Mouse (Mus musculus) CH12.LX (cell line): ENCODE data around the gene Epb41l2. TPM values are rescaled to one million over a fixed set of nuclear protein-coding genes. Genes with fewer than 3 reads are reported as not detected.

Source experiments
- DNase-seq: peaks from one replicate; pipeline ENCODE4 v3.0.0-alpha.2; 2013; ENCODE audit errors: extremely low read depth
- H3K27ac ChIP-seq: 2 replicates; pipeline ENCODE4 v1.5.1; 2012; ENCODE audit warnings: low read depth, mild to moderate bottlenecking, control low read depth, moderate library complexity; ENCODE audit not compliant: insufficient read depth
- H3K27me3 ChIP-seq: replicated peaks from 2 replicates; pipeline ENCODE3; 2012; ENCODE audit warnings: inconsistent platforms
- H3K36me3 ChIP-seq, 2 experiments: replicated peaks in 1 of 2; 2 replicates each; pipeline versions ENCODE3 to v1.6.1; 2012; ENCODE audit warnings: inconsistent platforms in 1 of 2, low read length in 1 of 2, mild to moderate bottlenecking in 1 of 2, mixed read lengths in 1 of 2, moderate library complexity in 1 of 2; ENCODE audit not compliant: control insufficient read depth in 1 of 2, insufficient read depth in 1 of 2
- H3K4me1 ChIP-seq, 2 experiments: 2 replicates each; pipeline ENCODE4 v1.6.1; 2012; ENCODE audit warnings: inconsistent platforms in 1 of 2, moderate library complexity in 1 of 2; ENCODE audit not compliant: insufficient read depth in 2 of 2, control insufficient read depth in 1 of 2
- H3K4me2 ChIP-seq: 2 replicates; pipeline ENCODE4 v1.6.1; 2012; ENCODE audit warnings: low read depth, mild to moderate bottlenecking, control low read depth; ENCODE audit not compliant: poor library complexity, insufficient read depth, severe bottlenecking
- H3K4me3 ChIP-seq, 3 experiments: fragments of 150-350 bp in 1 of 3; sonication (generic) in 1 of 3; replicated peaks in 1 of 3; 2 replicates each; pipeline versions ENCODE3 to v1.5.1; 2011 to 2012; ENCODE audit warnings: low read depth in 2 of 3, low read length in 2 of 3, mild to moderate bottlenecking in 2 of 3, moderate library complexity in 2 of 3, control low read depth in 1 of 3, improper control_type of control experiment in 1 of 3, inconsistent platforms in 1 of 3, mixed read lengths in 1 of 3; ENCODE audit not compliant: poor library complexity in 1 of 3
- H3K79me2 ChIP-seq: replicated peaks from 2 replicates; pipeline ENCODE4 v1.6.1; 2012; ENCODE audit warnings: mild to moderate bottlenecking, moderate library complexity; ENCODE audit not compliant: control insufficient read depth, poor library complexity, insufficient read depth, severe bottlenecking; ENCODE audit errors: extremely low read depth
- H3K9ac ChIP-seq: 2 replicates; pipeline ENCODE4 v1.6.1; 2012; ENCODE audit warnings: low read depth, mild to moderate bottlenecking, control low read depth, moderate library complexity; ENCODE audit not compliant: insufficient read depth
- H3K9me3 ChIP-seq: replicated peaks from 2 replicates; pipeline ENCODE3; 2012; ENCODE audit warnings: low read length, inconsistent platforms, mixed read lengths
- EP300 ChIP-seq: IDR thresholded peaks from 2 replicates; pipeline ENCODE4 v1.6.1; 2011; ENCODE audit warnings: low read length, improper control_type of control experiment
- HCFC1 ChIP-seq: IDR thresholded peaks from 2 replicates; pipeline ENCODE4 v1.6.1; 2012; ENCODE audit warnings: low read depth, mild to moderate bottlenecking, inconsistent platforms, low read length, improper control_type of control experiment
- IRF4 ChIP-seq: IDR thresholded peaks from 2 replicates; pipeline ENCODE4 v1.6.1; 2014; ENCODE audit warnings: low read depth, mild to moderate bottlenecking, inconsistent platforms, low read length, improper control_type of control experiment
- JUN ChIP-seq: IDR thresholded peaks from 2 replicates; pipeline ENCODE4 v1.6.1; 2011; ENCODE audit warnings: low read depth, mild to moderate bottlenecking, low read length, improper control_type of control experiment, moderate library complexity; ENCODE audit not compliant: insufficient read depth
- MAFK ChIP-seq: IDR thresholded peaks from 2 replicates; pipeline ENCODE4 v1.6.1; 2011; ENCODE audit warnings: low read length, improper control_type of control experiment; ENCODE audit not compliant: insufficient replicate concordance
- MAZ ChIP-seq: IDR thresholded peaks from 2 replicates; pipeline ENCODE4 v1.6.1; 2012; ENCODE audit warnings: low read depth, mild to moderate bottlenecking, inconsistent platforms, low read length, improper control_type of control experiment, moderate library complexity
- MXI1 ChIP-seq: IDR thresholded peaks from 2 replicates; pipeline ENCODE4 v1.6.1; 2011; ENCODE audit warnings: mild to moderate bottlenecking, low read depth, low read length, improper control_type of control experiment
- NELFE ChIP-seq: IDR thresholded peaks from 2 replicates; pipeline ENCODE4 v1.6.1; 2011; ENCODE audit warnings: low read depth, low read length, improper control_type of control experiment
- PAX5 ChIP-seq: IDR thresholded peaks from 2 replicates; pipeline ENCODE4 v1.6.1; 2012; ENCODE audit warnings: low read length, inconsistent platforms, mixed read lengths
- POLR2AphosphoS2 ChIP-seq: IDR thresholded peaks from 2 replicates; pipeline ENCODE4 v1.6.1; 2011; ENCODE audit warnings: low read depth, low read length, improper control_type of control experiment
- RAD21 ChIP-seq: IDR thresholded peaks from 2 replicates; pipeline ENCODE4 v1.6.1; 2011; ENCODE audit warnings: low read depth, mild to moderate bottlenecking, low read length, improper control_type of control experiment, moderate library complexity
- RCOR1 ChIP-seq: conservative IDR thresholded peaks from 2 replicates; pipeline ENCODE4 v1.6.1; 2012; ENCODE audit warnings: low read depth, mild to moderate bottlenecking, inconsistent platforms, low read length, improper control_type of control experiment
- USF1 ChIP-seq: IDR thresholded peaks from 2 replicates; pipeline ENCODE4 v1.6.1; 2014; ENCODE audit warnings: low read depth, mild to moderate bottlenecking, inconsistent platforms, low read length, improper control_type of control experiment
- ZKSCAN1 ChIP-seq: IDR thresholded peaks from 2 replicates; pipeline ENCODE4 v1.6.1; 2012; ENCODE audit warnings: low read depth, inconsistent platforms, low read length, improper control_type of control experiment, borderline replicate concordance
- dilution Hi-C: fragments of 300-500 bp; cut with MboI; formaldehyde crosslinking; loops from 2 replicates; pipeline ENCODE4 v1.14.3; 2020; ENCODE audit warnings: low sequenced_read_pairs; ENCODE audit not compliant: extremely low pct_unique_long_range_greater_than_20kb, extremely low pct_ligation_motif_present
- in situ Hi-C: fragments of 300-500 bp; cut with MboI; formaldehyde crosslinking; loops from 3 replicates; pipeline ENCODE4 v1.14.3; 2019; ENCODE audit warnings: low sequenced_read_pairs, low pct_ligation_motif_present, low pct_unique_long_range_greater_than_20kb, mixed read lengths
- polyA plus RNA-seq: library from polyadenylated mRNA; unstranded; fragments of >175 nt; gene quantifications from 2 replicates; pipeline ENCODE4 v1.2.1, GENCODE M21; 2012; ENCODE audit warnings: low read depth; ENCODE audit not compliant: insufficient read length
- total RNA-seq, 2 experiments: library from RNA; depleted of rRNA; stranded (reverse); fragments of 300-350 nt in 1 of 2; fragments of >200 nt in 1 of 2; gene quantifications; 2 replicates each; pipeline ENCODE4 v1.2.3; 2012 to 2014

Epb41l2 gene
- total and polyA plus RNA-seq, 3 experiments = 24.3 to 71.2 (median 28.4) TPM

DNA sequence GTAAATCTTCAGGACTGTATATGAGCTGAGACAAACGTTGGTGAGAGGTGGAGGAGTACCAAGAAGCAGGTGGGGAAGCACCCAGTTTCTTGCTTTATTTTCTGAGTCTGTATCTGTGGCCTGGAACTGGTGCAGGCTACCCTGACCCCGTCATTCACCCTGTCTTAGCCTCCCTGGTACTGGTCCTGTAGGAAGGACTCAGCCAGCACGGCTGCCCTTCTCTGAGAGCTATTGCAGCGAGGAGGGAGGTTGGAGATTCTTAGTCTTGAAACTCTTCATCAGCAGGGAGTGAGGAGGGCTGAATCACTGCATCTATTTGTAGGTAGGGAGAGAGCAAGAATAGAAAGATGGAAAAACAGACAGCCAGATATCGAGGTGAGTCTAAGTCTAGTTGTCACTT is 47.1 kb downstream of the Epb41l2 start:
- H3K79me2 ChIP-seq = no peaks in the 10 kb centered on the region
- H3K4me2 ChIP-seq = no peak overlapping the region
- H3K36me3 ChIP-seq = peaks cover 0 to 14% of the 10 kb centered on the region in 2 experiments
- H3K9me3 ChIP-seq = no peaks in the 10 kb centered on the region
- no peak for TF ChIP-seq MXI1
- TF ChIP-seq ZKSCAN1 = no peak
- no peak for TF ChIP-seq POLR2AphosphoS2
- dilution Hi-C loops (no loop called here), in situ Hi-C loops (no loop called here)
- no peak overlapping the region for H3K27ac ChIP-seq
- no peak for DNase-seq
- no peak overlapping the region for H3K9ac ChIP-seq
- no peaks in the 10 kb centered on the region for H3K27me3 ChIP-seq
- H3K4me1 ChIP-seq = peaks cover 18 to 100% of the 10 kb centered on the region in 2 experiments
- H3K4me3 ChIP-seq = no peak overlapping the region

GRCm38 (mm10) chr10:25408136-25408650 is 48.6 kb downstream of the Epb41l2 start:
- dilution Hi-C loops = no loop called here
- no peak for TF ChIP-seq USF1
- no peak for TF ChIP-seq PAX5
- no peak for TF ChIP-seq JUN
- TF ChIP-seq HCFC1 = no peak
- TF ChIP-seq RAD21 = no peak
- no peak for TF ChIP-seq MXI1
- TF ChIP-seq RCOR1 = no peak
- no peak for TF ChIP-seq IRF4
- TF ChIP-seq MAFK = no peak
- no peak for TF ChIP-seq EP300
- TF ChIP-seq ZKSCAN1 = no peak
- H3K27ac ChIP-seq = no peak overlapping the region
- no peak overlapping the region for H3K9ac ChIP-seq
- H3K4me3 ChIP-seq = no peak overlapping the region
- no peaks in the 10 kb centered on the region for H3K79me2 ChIP-seq
- H3K36me3 ChIP-seq = peaks cover 0 to 14% of the 10 kb centered on the region in 2 experiments
- peaks cover 16 to 91% of the 10 kb centered on the region in 2 experiments for H3K4me1 ChIP-seq
- H3K27me3 ChIP-seq = no peaks in the 10 kb centered on the region
- DNase-seq = no peak
- in situ Hi-C loops = no loop called here
- no peak overlapping the region for H3K4me2 ChIP-seq
- H3K9me3 ChIP-seq = no peaks in the 10 kb centered on the region

- in situ Hi-C loops (no loop called here), dilution Hi-C loops (no loop called here)
- no peak overlapping the region for H3K9ac ChIP-seq
- no peak for TF ChIP-seq NELFE
- no peak for TF ChIP-seq MAZ
- H3K9me3 ChIP-seq = no peaks in the 10 kb centered on the region
- H3K4me3 ChIP-seq = no peak overlapping the region
- H3K27ac ChIP-seq = no peak overlapping the region
- DNase-seq = no peak
- no peak overlapping the region for H3K4me2 ChIP-seq
- peaks cover 0 to 20% of the 10 kb centered on the region in 2 experiments for H3K36me3 ChIP-seq
- no peaks in the 10 kb centered on the region for H3K79me2 ChIP-seq
- H3K27me3 ChIP-seq = no peaks in the 10 kb centered on the region
- H3K4me1 ChIP-seq = peaks cover 4 to 74% of the 10 kb centered on the region in 2 experiments
Observed at GRCm38 (mm10) chr10:25411836-25412373, 52.3 kb downstream of the Epb41l2 start.
